Mouse (Mus musculus) heart, postnatal 4 days (tissue): ENCODE data around the gene Ttc23. TPM values are rescaled to one million over a fixed set of nuclear protein-coding genes. Genes with fewer than 3 reads are reported as not detected.

Source experiments
- DNase-seq: peaks from one replicate; pipeline ENCODE4 v3.0.0; 2021
- total RNA-seq, 2 experiments: library from RNA; stranded (reverse); gene quantifications; 2 replicates each; pipeline ENCODE4 v1.2.3; 2021

The Ttc23 gene
- total RNA-seq, 2 experiments from 2014 or later, result 34.9 TPM

GRCm38 (mm10) chr7:67700846-67701245, 53.6 kb downstream of the Ttc23 start:
- DNase-seq, result peak; percentile 73

GRCm38 (mm10) chr7:67701252-67701914, 54.2 kb downstream of the Ttc23 start:
- no peak for DNase-seq

- no peak for DNase-seq
Observed at GRCm38 (mm10) chr7:67708160-67708559, 61.0 kb downstream of the Ttc23 start.

- DNase-seq, result no peak
Observed at GRCm38 (mm10) chr7:67710216-67710615, 63.0 kb downstream of the Ttc23 start.

GRCm38 (mm10) chr7:67713820-67714510, 66.8 kb downstream of the Ttc23 start:
- DNase-seq, result peak; percentile 79

GRCm38 (mm10) chr7:67715176-67715575, 68.0 kb downstream of the Ttc23 start:
- peak; percentile 37 for DNase-seq

- DNase-seq, result no peak
Observed at GRCm38 (mm10) chr7:67716213-67716878, 69.1 kb downstream of the Ttc23 start.

GRCm38 (mm10) chr7:67716925-67717324, 69.7 kb downstream of the Ttc23 start:
- DNase-seq, result no peak

- no peak for DNase-seq
Observed at GRCm38 (mm10) chr7:67717520-67717919, 70.3 kb downstream of the Ttc23 start.

- DNase-seq, result peak; percentile 59
Observed at GRCm38 (mm10) chr7:67718804-67719203, 71.6 kb downstream of the Ttc23 start.

- no peak for DNase-seq
Observed at GRCm38 (mm10) chr7:67722163-67722562, 75.0 kb downstream of the Ttc23 start.

- no peak for DNase-seq
Observed at GRCm38 (mm10) chr7:67724536-67724935, 77.3 kb downstream of the Ttc23 start.

- DNase-seq, result no peak
Observed at GRCm38 (mm10) chr7:67725016-67725415, 77.8 kb downstream of the Ttc23 start.

- DNase-seq, result no peak
Observed at GRCm38 (mm10) chr7:67728203-67728602, 81.0 kb downstream of the Ttc23 start.

- DNase-seq, result no peak
Observed at GRCm38 (mm10) chr7:67728809-67729208, 81.6 kb downstream of the Ttc23 start.

GRCm38 (mm10) chr7:67730431-67731110, 83.4 kb downstream of the Ttc23 start:
- DNase-seq, result no peak

GRCm38 (mm10) chr7:67732276-67732675, 85.1 kb downstream of the Ttc23 start:
- DNase-seq, result no peak

- DNase-seq, result no peak
Observed at GRCm38 (mm10) chr7:67740382-67740781, 93.2 kb downstream of the Ttc23 start.

GRCm38 (mm10) chr7:67740796-67741195, 93.6 kb downstream of the Ttc23 start:
- no peak for DNase-seq

- DNase-seq, result peak; percentile 52
Observed at GRCm38 (mm10) chr7:67741706-67742105, 94.5 kb downstream of the Ttc23 start.

GRCm38 (mm10) chr7:67747731-67748305, 100.6 kb downstream of the Ttc23 start:
- no peak for DNase-seq

- DNase-seq, result no peak
Observed at GRCm38 (mm10) chr7:67749441-67750239, 102.4 kb downstream of the Ttc23 start.
